Mouse (Mus musculus) 3T3-L1 (cell line): Measurements from ENCODE around the gene Nos1ap.

Experiments
- DNase-seq: peaks from one replicate; pipeline ENCODE4 v3.0.0-alpha.2; 2015; ENCODE audit warnings: low read depth, low spot score

Nos1ap gene

GRCm38 (mm10) chr1:170299496-170299895, 290.2 kb downstream of the Nos1ap start:
- DNase-seq = no peak

GRCm38 (mm10) chr1:170294786-170295570, 294.7 kb downstream of the Nos1ap start:
- no peak for DNase-seq

GRCm38 (mm10) chr1:170293257-170293656, 296.4 kb downstream of the Nos1ap start:
- DNase-seq = no peak

DNA sequence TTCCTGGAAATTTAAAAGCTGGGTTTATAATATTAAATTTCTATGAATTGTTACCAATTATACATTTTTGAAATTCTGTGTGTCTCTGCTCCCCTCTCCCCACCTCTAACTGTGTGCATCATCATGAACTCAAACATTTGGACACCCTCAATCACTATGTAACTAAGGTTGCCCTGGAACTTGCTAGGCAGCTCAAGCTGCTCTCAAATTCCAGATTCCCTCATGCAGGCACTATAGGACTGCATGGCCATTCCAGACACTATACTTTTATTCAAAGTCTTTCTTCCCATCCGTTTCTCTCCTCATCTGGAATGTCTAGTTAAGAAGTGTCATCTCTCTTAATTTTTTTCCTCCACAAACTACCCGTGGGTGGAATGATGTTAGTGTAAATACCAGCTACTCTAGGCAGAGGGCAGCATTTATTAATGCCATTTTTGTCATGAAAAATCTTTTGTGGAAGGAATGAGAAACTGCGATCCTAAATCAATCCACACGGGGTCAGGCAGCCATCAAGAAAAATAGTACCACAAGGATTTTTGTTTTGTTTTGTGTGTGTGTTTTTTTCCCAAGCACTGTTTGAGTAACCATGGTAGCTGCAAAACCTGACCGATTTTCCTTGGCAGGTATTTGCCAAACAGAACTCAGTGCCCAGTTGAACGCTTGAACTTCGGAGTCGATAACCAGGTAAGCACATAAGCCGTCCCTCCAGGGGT, 297.3 kb downstream of the Nos1ap start:
- DNase-seq = peak; percentile 85

GRCm38 (mm10) chr1:170282415-170283129, 307.1 kb downstream of the Nos1ap start:
- no peak for DNase-seq

DNA sequence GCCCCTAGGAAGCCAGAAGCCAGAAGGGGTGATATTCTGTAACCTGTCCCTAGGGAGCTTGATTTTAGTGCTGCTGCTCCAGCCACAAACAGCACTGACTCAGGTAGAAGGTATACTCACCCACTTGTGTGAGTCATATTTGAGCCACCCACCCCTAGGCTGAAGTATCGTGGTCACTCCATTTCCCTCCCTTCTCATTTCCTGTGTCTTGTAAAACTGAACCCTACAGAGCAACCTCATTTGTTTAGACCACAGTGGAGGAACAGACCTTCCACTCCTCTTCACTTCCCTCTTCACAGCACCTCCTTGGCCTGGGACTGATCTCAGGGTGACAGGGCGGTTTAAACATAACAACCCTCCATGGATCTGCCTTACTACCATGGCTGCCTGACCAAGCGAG, 312.6 kb downstream of the Nos1ap start, which contains the start of gene Sh2d1b1:
TSS of gene Sh2d1b1 (plus strand) at position 305 of the 400 bp plus-strand sequence.
- peak; percentile 61 for DNase-seq

GRCm38 (mm10) chr1:170273252-170273651, 316.4 kb downstream of the Nos1ap start:
- no peak for DNase-seq

GRCm38 (mm10) chr1:170270696-170271095, 319.0 kb downstream of the Nos1ap start:
- no peak for DNase-seq

DNA sequence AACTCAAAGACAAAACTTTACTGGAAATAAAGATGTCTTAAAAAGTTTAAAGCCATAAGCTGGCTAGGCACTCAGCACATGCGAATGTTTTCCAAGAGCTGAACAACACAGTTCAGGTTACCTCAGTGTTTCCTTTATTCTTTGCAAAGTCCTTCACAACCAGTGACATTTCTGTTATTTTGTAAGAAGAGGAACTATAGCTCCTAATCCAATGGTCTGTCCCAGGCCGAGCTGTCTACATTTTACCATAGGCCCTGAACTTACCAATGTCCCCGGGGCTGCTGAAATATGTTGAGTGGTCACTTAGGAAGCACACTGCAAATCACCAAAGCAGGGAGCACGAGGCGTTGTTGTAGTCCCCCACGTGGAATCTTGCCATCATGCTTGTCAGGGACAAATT, 319.4 kb downstream of the Nos1ap start:
- no peak for DNase-seq

DNA sequence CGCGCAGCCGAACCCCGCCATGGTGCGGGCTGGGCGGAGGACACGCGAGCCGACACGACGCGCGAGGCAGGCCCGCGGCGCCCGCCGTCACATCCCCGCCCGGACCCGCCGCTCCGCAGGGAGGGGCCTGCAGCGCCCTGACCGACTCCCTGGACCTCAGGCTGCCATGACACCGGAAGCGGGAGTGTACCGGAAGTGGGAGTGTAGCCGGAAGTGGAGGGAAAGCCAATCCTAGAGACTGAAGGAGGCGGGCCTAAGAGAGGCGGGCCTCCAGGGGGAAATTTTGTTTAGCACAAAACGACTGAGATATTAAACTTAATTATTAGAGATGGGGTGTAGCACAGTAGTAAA, 334.1 kb downstream of the Nos1ap start:
- DNase-seq = peak; percentile 87

DNA sequence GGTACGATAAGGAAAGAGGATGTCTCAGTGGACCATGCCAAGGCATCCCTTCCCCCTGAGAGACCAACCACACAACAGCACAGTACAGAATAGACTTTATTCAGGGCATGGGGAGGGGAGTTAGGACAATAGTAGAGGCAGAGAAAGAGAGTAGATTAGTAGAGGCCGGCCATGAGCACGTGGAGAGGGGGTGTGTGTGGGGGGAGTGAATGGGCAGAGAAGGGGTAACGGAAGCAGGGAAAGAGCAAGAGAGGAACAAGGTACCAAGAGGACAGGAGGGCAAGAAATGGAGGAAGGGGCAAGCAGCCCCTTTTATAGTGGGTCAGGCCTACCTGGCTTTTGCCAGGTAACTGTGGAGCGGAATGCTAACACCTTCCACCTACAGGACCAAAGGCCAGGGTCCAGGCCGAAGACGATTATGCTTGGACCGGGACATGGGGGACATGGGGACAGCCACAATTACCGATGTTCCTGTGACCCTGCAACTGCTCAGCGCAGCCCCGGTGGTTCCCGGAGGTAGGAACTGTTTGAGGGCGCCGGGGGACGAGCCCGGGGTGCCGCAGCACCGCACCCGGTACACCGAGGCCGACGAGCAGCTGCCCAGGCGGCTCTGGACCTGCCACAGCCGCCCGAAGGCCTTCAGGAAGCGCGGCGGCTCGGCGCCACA, 334.6 kb downstream of the Nos1ap start:
- no peak for DNase-seq
